Mouse (Mus musculus): Measurements from ENCODE around the gene Lpar3.
A peak's percentile ranks its signal among the peaks of the same experiment; 100 is the strongest.

Gene Lpar3

GRCm38 (mm10) chr3:146307886-146308285 lies 87.1 kb downstream of the Lpar3 start:
- DNase-seq (ENCODE audit: low spot score in 2 of 2) = no peak

- no peak for DNase-seq (ENCODE audit: low spot score in 2 of 2)
Measured at GRCm38 (mm10) chr3:146309586-146309985, 88.8 kb downstream of the Lpar3 start.

DNA sequence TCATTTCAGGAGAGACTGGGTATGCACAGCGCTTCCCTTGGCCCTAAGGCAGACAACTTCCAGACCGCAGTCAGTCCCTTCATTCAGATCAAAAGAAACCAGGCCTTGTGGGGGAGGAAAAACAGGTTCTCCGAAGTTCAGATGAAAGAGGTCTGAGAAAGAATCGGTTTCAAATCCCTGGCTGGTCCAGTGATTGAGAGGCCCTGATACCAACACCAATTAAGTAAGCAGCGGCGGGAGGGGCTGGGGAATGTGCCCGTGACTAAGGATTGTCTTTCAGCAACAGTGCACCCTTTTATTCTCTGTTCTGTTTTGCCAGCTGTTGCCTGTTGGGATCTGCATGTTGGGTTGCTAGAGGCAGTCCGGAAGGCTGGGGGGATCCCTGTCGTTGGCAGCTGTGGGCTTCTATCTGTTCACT lies 90.4 kb downstream of the Lpar3 start:
- DNase-seq (ENCODE audit: low spot score in 2 of 2) = no peak

- peak in 1 of 2 experiments; percentile 4 for DNase-seq (ENCODE audit: low spot score in 2 of 2)
Measured at GRCm38 (mm10) chr3:146315414-146315813, 94.7 kb downstream of the Lpar3 start.

DNA sequence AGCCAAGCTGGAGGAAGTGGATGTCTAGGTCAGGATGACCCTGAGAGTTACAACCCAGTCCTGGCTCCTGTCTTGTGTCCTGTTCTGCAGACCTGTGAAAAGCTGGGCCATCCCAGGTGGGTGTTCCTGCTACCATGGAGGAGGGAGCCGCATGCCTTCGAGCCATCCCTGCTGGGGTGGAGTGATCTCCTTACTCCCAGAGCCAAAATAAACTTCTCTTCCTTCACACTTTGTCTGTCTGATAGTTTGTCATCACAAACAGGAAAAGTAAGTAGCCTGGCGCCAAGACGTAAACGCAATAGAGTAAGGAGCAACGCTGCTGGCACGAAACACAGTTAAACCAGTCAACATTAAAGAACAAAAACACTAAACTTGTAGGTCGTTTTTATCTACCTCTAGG lies 95.5 kb downstream of the Lpar3 start:
- DNase-seq (ENCODE audit: low spot score in 2 of 2) = no peak

GRCm38 (mm10) chr3:146317366-146317765 lies 96.6 kb downstream of the Lpar3 start:
- DNase-seq (ENCODE audit: low spot score in 2 of 2) = no peak

- no peak for DNase-seq (ENCODE audit: low spot score in 2 of 2)
Measured at GRCm38 (mm10) chr3:146317911-146318310, 97.1 kb downstream of the Lpar3 start.

DNA sequence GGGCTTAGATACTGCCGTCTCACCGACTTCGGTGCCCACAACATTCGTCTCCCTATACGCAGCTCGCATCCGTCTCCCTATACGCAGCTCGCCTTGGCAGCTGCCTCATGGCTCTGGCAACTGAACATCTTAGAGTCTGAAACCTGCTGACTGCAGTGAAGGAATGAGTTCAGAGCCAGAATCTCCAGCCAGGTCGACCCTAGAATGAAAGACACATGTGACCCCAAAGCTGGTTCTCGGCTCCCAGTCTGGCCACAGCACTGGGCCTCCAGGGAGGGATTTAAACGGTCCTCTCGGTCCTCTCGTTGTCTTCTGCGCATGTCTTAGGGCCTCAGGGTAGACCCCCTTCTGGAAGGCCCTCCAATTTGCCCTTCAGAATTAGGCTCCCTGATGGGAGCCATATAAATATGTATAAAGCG lies 97.8 kb downstream of the Lpar3 start:
- no peak for DNase-seq (ENCODE audit: low spot score in 2 of 2)

GRCm38 (mm10) chr3:146318987-146319386 lies 98.2 kb downstream of the Lpar3 start:
- no peak for DNase-seq (ENCODE audit: low spot score in 2 of 2)

GRCm38 (mm10) chr3:146319503-146319902 lies 98.7 kb downstream of the Lpar3 start:
- DNase-seq (ENCODE audit: low spot score in 2 of 2) = no peak

- no peak for DNase-seq (ENCODE audit: low spot score in 2 of 2)
Measured at GRCm38 (mm10) chr3:146324949-146325348, 104.2 kb downstream of the Lpar3 start.

DNA sequence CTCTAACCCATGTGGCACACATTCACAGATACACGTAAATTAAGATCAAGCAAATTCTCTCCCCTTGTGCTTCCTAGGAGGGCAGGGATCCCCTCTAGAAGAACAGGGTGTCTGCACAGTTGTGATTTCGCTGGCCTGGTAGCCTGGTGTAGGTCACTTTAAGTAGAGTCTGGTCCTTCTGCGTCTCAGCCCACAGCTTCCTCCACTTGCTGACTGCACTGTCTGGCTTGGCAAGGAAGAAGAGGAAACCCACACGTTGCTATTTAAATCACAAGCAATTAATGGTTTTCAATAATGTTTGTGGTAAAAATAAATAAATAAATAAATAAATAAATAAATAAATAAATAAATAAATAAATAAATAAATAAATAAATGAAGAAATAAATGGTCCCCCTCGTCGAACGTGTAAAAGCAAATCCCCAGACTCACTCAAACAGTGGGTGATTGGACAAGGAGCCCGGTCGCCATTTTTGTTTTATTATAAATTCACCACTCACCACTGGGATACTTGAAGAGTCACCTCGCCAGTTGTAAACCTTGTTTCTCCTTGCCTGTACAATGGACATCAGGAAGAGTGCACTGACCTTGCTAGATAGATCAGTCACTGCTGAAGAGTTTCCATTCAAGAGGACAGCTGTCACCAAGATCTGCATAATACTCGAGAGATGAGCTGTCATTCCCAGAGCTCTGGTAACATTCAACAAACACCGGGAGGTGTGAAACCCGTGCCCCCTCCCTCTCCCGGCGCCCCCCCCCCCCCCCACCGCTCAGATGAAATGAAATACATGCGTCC lies 106.2 kb downstream of the Lpar3 start:
- DNase-seq (ENCODE audit: low spot score in 2 of 2) = no peak

DNA sequence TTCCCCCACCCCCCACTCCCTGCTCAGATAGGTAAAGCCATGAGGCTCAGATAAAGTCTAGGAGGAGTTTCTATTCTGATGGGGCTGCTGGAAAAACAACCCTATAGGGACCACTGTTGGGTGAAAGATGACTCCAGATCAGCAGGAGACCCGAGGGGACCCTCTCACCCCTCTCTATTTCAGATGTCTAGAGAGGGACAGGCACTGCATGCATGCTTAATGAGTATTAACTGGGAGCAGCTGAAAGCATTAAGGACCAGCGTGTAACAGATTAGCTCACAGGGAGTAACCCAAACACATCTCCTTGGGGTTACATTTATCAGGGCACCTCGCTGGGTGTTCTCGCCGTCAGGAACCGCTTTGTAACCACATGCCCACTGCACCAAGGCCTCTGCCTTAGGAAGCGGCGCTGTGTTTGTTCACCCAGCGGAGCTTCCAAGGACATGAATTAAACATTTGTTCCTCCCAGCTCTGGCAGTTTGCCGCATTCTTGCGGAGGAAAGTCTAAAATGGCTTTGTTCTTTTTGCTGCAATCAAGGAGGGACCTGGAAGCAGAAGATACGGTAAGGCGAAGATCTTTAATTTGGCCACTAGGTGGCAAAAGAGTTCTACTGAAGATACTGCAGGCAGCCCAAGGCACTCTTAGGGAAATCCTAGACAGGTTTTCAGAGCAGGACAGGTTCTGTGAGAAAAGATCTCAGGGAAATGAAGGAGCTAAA lies 106.9 kb downstream of the Lpar3 start:
- DNase-seq (ENCODE audit: low spot score in 2 of 2) = peak; percentile 31 to 33

GRCm38 (mm10) chr3:146328749-146329148 lies 108.0 kb downstream of the Lpar3 start:
- no peak for DNase-seq (ENCODE audit: low spot score in 2 of 2)

DNA sequence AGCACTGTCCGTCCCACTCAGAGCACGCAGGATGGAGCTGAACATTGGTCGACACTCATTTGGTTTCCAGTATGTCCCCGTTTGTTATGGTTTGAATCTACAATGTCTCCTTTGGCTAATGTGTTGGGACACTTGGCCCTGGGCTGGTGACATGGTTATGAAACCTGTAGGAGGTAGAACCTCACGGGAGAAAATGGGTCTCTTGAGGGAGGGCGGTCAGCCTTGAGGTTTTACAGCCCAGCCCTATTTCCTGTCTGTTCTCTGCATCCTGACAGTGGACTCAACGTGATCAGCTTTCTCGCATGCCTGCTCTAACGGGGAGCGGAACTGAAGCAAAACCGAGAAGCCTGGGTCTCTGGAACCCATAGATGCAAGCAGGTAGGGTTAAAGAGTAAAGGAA lies 111.1 kb downstream of the Lpar3 start:
- DNase-seq (ENCODE audit: low spot score in 2 of 2) = no peak

DNA sequence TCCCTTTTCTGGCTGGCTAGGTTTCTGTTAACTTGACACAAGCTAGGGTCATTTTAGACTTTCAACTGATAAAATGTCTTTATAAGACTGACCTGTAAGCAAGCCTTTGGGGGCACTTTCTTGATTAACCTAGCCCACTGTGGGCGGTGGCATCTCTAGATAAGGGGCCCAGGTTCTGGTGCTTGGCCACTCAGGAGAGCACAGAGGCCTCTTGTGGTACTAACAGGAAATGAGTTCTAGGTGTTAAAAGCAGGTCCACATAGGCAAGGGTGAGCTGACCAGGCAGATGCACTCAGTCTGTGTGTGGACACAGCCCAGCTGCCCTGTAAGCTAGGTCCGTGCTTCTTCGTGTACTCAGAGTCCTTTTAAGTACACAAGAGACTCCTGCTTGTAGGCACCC lies 112.5 kb downstream of the Lpar3 start:
- DNase-seq (ENCODE audit: low spot score in 2 of 2) = no peak

GRCm38 (mm10) chr3:146334070-146334469 lies 113.3 kb downstream of the Lpar3 start:
- DNase-seq (ENCODE audit: low spot score in 2 of 2) = no peak

All from urinary bladder, postnatal 36 days (tissue).